Mouse (Mus musculus) ovary, postnatal 14 days (tissue): ENCODE results near the gene Ice2.

Experiments used
- DNase-seq: peaks from one replicate; pipeline ENCODE4 v3.0.0; 2022; ENCODE audit warnings: low spot score

Ice2 gene

GRCm38 (mm10) chr9:69458982-69459381 lies 61.3 kb downstream of the Ice2 start:
- DNase-seq: no peak

GRCm38 (mm10) chr9:69459876-69460275 lies 62.2 kb downstream of the Ice2 start:
- no peak for DNase-seq

- no peak for DNase-seq
Observed at GRCm38 (mm10) chr9:69463046-69463445, 65.3 kb downstream of the Ice2 start.

- DNase-seq: no peak
Observed at GRCm38 (mm10) chr9:69464109-69464756, 66.5 kb downstream of the Ice2 start.

- DNase-seq: no peak
Observed at GRCm38 (mm10) chr9:69466098-69466497, 68.4 kb downstream of the Ice2 start.

- DNase-seq: no peak
Observed at GRCm38 (mm10) chr9:69467310-69467939, 69.7 kb downstream of the Ice2 start.

GRCm38 (mm10) chr9:69468991-69469390 lies 71.3 kb downstream of the Ice2 start:
- no peak for DNase-seq

GRCm38 (mm10) chr9:69470362-69470761 lies 72.7 kb downstream of the Ice2 start:
- DNase-seq: no peak

GRCm38 (mm10) chr9:69470921-69471320 lies 73.2 kb downstream of the Ice2 start:
- no peak for DNase-seq

GRCm38 (mm10) chr9:69472724-69473123 lies 75.0 kb downstream of the Ice2 start:
- peak; percentile 58 for DNase-seq

- no peak for DNase-seq
Observed at GRCm38 (mm10) chr9:69475873-69476272, 78.2 kb downstream of the Ice2 start.

GRCm38 (mm10) chr9:69477195-69477823 lies 79.6 kb downstream of the Ice2 start:
- DNase-seq: no peak

GRCm38 (mm10) chr9:69477824-69478222 lies 80.1 kb downstream of the Ice2 start:
- no peak for DNase-seq

GRCm38 (mm10) chr9:69480344-69480743 lies 82.6 kb downstream of the Ice2 start:
- DNase-seq: peak; percentile 88
